Mouse (Mus musculus) forebrain, embryonic 14.5 days (tissue): Measurements from ENCODE around the gene Nrf1. TPM values are rescaled to one million over a fixed set of nuclear protein-coding genes. Genes with fewer than 3 reads are reported as not detected.
A peak's percentile ranks its signal among the peaks of the same experiment; 100 is the strongest.

Source experiments
- ATAC-seq: fragments of 200-750 bp; cut with Nextera tagmentation; 2 replicates; pipeline ENCODE4 v1.8.0; 2017; ENCODE audit warnings: mild to moderate bottlenecking, moderate library complexity
- DNase-seq: peaks from one replicate; pipeline ENCODE4 v3.0.0-alpha.2; 2015; ENCODE audit warnings: low spot score
- H3K27ac ChIP-seq: fragments of 300-500 bp; sonication (generic); 2 replicates; pipeline ENCODE4 v1.5.1; 2014; ENCODE audit warnings: low read depth, mild to moderate bottlenecking, control low read depth, low read length, moderate library complexity
- H3K27me3 ChIP-seq: fragments of 300-500 bp; sonication (generic); replicated peaks from 2 replicates; pipeline ENCODE4 v1.6.1; 2014; ENCODE audit warnings: low read length, control low read depth, mixed read lengths; ENCODE audit not compliant: control insufficient read depth, insufficient read depth
- H3K36me3 ChIP-seq: fragments of 300-500 bp; sonication (generic); 2 replicates; pipeline ENCODE4 v1.6.1; 2014; ENCODE audit warnings: low read length, control low read depth; ENCODE audit not compliant: control insufficient read depth, insufficient read depth
- H3K4me1 ChIP-seq: fragments of 300-500 bp; sonication (generic); 2 replicates; pipeline ENCODE4 v1.6.1; 2014; ENCODE audit warnings: antibody characterized with exemption, low read length, control low read depth; ENCODE audit not compliant: control insufficient read depth, insufficient read depth
- H3K4me2 ChIP-seq: fragments of 300-500 bp; sonication (generic); 2 replicates; pipeline ENCODE4 v1.6.1; 2014; ENCODE audit warnings: mild to moderate bottlenecking, control low read depth, low read length
- H3K4me3 ChIP-seq: fragments of 300-500 bp; sonication (generic); 2 replicates; pipeline ENCODE4 v1.5.1; 2014; ENCODE audit warnings: low read depth, low read length, control low read depth
- H3K9ac ChIP-seq: fragments of 300-500 bp; sonication (generic); 2 replicates; pipeline ENCODE4 v1.6.1; 2014; ENCODE audit warnings: mild to moderate bottlenecking, low read length, control low read depth, moderate library complexity
- H3K9me3 ChIP-seq: fragments of 300-500 bp; sonication (generic); replicated peaks from 2 replicates; pipeline ENCODE4 v1.6.1; 2016; ENCODE audit warnings: low read length, control low read depth, mixed read lengths; ENCODE audit not compliant: control insufficient read depth
- WGBS: fragments of 180-500 bp; shearing (Covaris S2); extraction: QIAGEN DNeasy Blood & Tissue Kit; methylation state at CpG from one replicate; pipeline ENCODE4 v1.1.7; 2014; 5-methylcytosine and 5-hydroxymethylcytosine counted together
- polyA plus RNA-seq: library from polyadenylated mRNA; unstranded; fragments of >200 nt; fragmentation: Nextera tagmentation; extraction: Ambion mirVana; gene quantifications from 2 replicates; pipeline ENCODE4 v1.2.1, GENCODE M21; 2014

Nrf1 gene
- polyA plus RNA-seq, 1 experiment from 2014 or later: 48.7 TPM

DNA sequence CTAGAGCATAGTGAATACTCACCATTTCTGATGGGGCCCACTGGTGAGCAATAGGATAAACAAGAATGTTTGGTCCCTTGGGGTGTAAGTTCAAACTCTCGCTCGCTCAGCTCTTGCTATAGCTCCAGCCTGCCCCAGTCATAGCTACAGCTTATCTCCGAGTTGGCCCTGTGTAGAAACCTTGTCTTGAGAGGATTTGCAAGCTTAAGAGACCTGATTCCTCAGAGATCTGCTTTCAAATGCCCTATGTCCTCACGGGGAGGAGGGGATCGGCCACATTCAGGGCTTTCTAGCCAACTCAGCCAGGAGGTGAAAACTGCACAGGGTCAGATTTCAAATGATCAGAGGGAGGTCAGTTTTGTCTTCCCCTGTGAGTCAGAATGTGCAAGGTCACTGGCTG lies 26.1 kb upstream of the Nrf1 start:
- no peak overlapping the region for H3K4me2 ChIP-seq
- H3K27me3 ChIP-seq: no peaks in the 10 kb centered on the region
- H3K9ac ChIP-seq: no peak overlapping the region
- ATAC-seq: no peak
- H3K36me3 ChIP-seq: no peaks in the 10 kb centered on the region
- DNase-seq: no peak
- H3K4me3 ChIP-seq: no peak overlapping the region
- 67% methylated on average over 5 of the region's 5 CpGs for WGBS
- H3K4me1 ChIP-seq: no peaks in the 10 kb centered on the region
- no peaks in the 10 kb centered on the region for H3K9me3 ChIP-seq
- H3K27ac ChIP-seq: no peak overlapping the region

DNA sequence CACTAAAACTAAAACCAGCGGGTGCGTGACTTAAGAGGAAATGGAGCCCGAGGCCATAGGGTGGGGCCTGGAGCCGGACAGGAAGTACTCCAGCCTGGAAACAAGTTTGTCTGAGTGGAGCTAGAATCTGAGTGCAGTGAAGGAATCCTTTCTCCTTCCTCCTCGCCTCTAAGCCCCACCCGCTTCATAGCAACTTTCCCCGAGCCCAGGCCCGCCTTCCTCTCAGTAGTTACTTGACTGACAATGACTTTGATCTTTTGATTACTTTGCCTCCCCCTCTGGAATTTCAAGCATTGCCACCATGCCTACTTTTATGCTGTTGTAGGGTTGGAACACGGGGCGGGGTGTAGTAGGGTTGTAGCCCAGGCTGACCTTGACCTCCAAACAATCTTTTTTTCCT lies 21.0 kb upstream of the Nrf1 start:
- Histone ChIP-seq H3K4me3 (no peak overlapping the region), H3K27ac (no peak overlapping the region), H3K4me1 (no peaks in the 10 kb centered on the region), H3K4me2 (no peak overlapping the region), H3K27me3 (no peaks in the 10 kb centered on the region), H3K9ac (no peak overlapping the region), H3K36me3 (no peaks in the 10 kb centered on the region), H3K9me3 (no peaks in the 10 kb centered on the region)
- 68% methylated on average over 10 of the region's 10 CpGs for WGBS
- DNase-seq (no peak), ATAC-seq (no peak)

DNA sequence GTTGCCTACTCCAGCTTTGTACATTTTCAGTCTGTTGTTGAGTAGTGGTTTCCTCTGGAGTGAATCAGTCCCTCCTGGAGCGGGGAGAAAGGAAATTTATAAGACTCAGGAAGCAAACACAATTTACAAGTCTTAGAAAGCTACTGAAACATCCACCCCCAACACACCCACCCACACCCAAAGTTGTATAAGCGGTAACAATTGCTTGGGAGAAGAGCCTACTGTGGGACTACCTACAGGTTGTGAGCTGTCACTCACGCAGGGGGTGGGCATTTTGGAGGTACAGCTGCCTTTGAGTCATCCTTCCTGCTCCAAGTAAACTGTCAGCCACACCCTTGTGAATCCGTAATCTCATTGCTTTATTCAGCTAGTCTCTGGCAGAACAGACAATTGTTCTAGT lies 19.4 kb upstream of the Nrf1 start:
- no peak for DNase-seq
- Histone ChIP-seq H3K4me2 (no peak overlapping the region), H3K36me3 (no peaks in the 10 kb centered on the region), H3K9me3 (no peaks in the 10 kb centered on the region), H3K4me1 (no peaks in the 10 kb centered on the region), H3K4me3 (no peak overlapping the region), H3K27me3 (no peaks in the 10 kb centered on the region), H3K27ac (no peak overlapping the region), H3K9ac (no peak overlapping the region)
- ATAC-seq: no peak
- WGBS: 83% methylated on average over 4 of the region's 4 CpGs

DNA sequence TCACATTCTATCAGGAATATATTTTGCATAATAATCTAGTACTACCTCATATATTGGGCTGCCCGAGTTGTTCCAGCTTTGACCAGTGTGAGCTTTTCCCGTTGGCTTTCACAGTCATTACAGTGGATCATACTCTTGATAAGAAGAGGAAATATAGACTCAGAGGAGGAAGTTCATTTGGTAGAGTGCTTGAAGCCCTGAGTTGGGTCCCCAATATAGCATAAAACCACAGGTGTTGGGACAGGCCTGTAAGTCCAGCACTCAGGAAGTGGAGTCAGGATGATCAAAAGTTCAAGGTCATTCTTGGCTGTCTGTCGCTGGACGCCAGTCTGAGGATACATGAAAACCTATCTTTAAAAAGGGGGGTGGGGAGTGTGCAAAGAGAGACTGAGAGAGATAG lies 12.7 kb upstream of the Nrf1 start:
- Histone ChIP-seq H3K4me2 (no peak overlapping the region), H3K27ac (no peak overlapping the region), H3K4me1 (no peaks in the 10 kb centered on the region), H3K9me3 (no peaks in the 10 kb centered on the region), H3K9ac (no peak overlapping the region), H3K4me3 (no peak overlapping the region), H3K36me3 (no peaks in the 10 kb centered on the region), H3K27me3 (no peaks in the 10 kb centered on the region)
- no peak for ATAC-seq
- 92% methylated on average over 4 of the region's 4 CpGs for WGBS
- no peak for DNase-seq

DNA sequence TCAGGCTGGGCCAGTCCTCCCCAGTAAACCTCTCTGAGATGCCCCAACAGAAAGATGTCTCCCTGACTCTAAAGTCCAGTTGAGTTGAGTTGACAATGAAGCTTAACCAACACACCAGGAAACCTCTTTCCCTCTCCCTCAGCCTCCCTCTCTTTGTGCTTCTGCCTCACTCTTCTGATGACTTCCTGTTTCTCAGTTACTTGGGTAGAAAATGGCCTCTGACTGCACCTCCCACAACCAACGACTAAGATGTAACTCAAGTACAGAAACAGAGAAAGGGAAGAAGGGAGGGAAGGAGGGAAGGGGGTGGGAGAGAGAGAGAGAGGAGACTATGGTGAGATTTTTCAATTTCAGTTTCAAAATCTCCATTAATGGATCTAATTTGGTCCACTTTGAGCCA lies 6.3 kb upstream of the Nrf1 start:
- Histone ChIP-seq H3K4me2 (no peak overlapping the region), H3K36me3 (no peaks in the 10 kb centered on the region), H3K4me3 (no peak overlapping the region), H3K9me3 (no peaks in the 10 kb centered on the region), H3K4me1 (0 out of 2 replicates have a peak, but pooled peaks cover under 1% of the 10 kb centered on the region), H3K27ac (no peak overlapping the region), H3K27me3 (no peaks in the 10 kb centered on the region), H3K9ac (no peak overlapping the region)
- WGBS: 63% methylated on average over 1 of the region's 1 CpGs
- DNase-seq: no peak
- ATAC-seq: no peak

DNA sequence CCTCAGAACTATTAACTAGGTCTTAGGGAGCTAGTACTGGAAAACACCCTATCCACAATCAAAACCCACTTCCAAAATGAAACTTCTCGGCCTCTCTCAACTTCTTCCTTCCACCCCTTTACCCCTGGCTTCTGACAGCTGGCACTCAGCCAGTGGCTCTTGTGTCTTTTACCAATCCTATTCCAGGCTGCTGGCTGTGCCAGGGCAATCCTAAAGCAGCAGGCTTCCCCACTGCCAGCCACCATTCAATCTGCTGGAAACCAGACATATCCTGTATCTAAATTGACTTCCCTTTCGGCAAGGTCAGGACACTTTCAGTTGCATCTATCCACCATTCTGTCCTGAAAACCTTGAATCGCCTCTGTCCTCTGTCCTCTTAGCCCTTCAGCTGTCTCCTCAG lies 5.3 kb upstream of the Nrf1 start:
- H3K27ac ChIP-seq: no peak overlapping the region
- WGBS: 63% methylated on average over 3 of the region's 3 CpGs
- H3K27me3 ChIP-seq: no peaks in the 10 kb centered on the region
- H3K4me1 ChIP-seq: 0 out of 2 replicates have a peak, but pooled peaks cover 4% of the 10 kb centered on the region
- H3K36me3 ChIP-seq: no peaks in the 10 kb centered on the region
- H3K4me2 ChIP-seq: no peak overlapping the region
- DNase-seq: peak; percentile 56
- H3K9ac ChIP-seq: no peak overlapping the region
- ATAC-seq: no peak
- no peaks in the 10 kb centered on the region for H3K9me3 ChIP-seq
- no peak overlapping the region for H3K4me3 ChIP-seq

DNA sequence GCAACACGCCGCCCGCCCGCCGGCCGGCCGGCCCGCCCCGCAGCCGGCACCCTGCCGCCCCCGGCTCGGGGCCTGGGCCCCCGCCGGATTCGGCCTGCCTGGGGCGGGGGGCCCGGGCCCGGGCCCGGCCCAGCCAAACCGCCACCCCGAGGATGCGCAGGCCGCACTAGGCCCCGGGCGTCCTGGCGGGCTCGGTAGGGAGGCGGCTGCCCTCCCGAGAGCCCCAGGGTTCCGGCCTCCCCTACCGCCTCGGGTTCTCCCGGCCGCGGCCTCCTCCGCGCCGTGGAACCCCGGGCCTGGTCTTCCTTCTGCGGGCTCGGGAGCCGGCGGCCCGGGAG lies 344 bp downstream of the Nrf1 start:
- ATAC-seq (peak; percentile 80; the same call in 1 of the 2 replicates), DNase-seq (no peak)
- H3K27me3 ChIP-seq: no peaks in the 10 kb centered on the region
- H3K4me3 ChIP-seq: peak overlapping the region; percentile 75
- H3K27ac ChIP-seq: peak overlapping the region; percentile 100
- no peaks in the 10 kb centered on the region for H3K9me3 ChIP-seq
- H3K4me1 ChIP-seq: peaks cover 30% of the 10 kb centered on the region
- H3K9ac ChIP-seq: peak overlapping the region; percentile 97
- WGBS: 0% methylated on average over 28 of the region's 45 CpGs
- peaks cover 3% of the 10 kb centered on the region; the same call in 1 of the 2 replicates for H3K36me3 ChIP-seq
- peak overlapping the region; percentile 65 for H3K4me2 ChIP-seq

DNA sequence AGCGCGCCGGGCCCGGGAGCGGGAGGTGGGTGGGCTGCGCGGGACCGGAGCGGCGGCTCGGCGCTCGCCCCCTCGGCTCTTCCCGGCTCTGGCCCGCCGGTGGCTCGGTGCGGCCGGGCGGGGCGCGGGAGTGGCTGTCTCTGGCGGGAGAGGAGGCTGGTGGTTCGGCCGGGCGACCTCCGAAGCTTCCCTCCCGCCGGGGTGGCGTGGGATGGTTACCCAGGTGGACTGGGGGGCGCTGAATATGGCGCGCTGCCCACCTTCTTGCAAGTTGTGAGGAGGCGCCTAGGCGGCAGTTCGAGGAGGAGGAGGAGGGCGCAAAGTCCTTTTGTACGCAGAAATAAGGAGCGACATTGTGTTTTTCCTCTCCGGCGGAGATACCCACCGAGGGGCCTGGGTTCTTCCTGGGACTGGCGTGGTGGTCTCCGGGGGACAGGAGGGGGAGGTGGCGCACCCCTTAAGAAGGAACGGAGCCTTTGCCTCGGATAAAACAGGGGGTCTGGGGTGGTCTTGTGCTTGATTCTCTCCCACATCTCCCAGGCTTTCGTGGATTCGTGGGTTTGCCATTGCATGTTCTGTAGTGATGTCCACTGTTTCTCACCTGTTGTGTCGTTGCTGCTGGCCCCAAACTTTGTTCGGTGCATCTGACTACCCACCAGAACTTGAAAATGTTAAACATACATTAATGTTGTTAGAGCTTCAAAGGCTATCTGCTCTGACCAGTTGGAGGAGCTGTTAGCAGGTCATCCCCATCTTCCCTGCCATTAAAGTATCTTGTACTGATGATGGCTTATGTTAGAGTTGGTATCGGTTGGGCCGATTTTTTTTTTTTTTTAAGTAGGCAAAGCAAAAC lies 939 bp downstream of the Nrf1 start:
- ATAC-seq: peak; percentile 54
- H3K36me3 ChIP-seq: peaks cover 3% of the 10 kb centered on the region; the same call in 1 of the 2 replicates
- under 1% methylated on average over 45 of the region's 54 CpGs for WGBS

DNA sequence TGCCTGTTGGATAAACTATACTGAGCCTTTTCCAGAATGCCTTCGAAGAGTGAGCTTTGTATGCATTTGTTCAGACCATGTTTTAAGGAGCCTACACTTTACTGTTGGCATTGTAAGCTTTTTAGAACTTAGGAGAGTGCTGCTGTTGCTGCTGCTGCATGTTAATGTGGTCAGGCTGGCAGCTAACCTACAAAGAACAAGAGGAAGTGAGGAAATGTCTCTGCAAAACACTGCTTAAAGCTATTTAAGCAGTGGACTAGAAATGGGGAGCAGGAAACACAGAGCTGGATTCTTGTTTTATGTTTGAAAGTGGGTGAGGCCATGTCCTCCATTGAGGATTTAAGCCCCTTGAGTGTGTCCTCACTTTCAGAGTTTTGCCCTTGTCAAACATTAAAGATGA lies 5.3 kb downstream of the Nrf1 start:
- no peak overlapping the region for H3K4me3 ChIP-seq
- no peak overlapping the region for H3K4me2 ChIP-seq
- no peaks in the 10 kb centered on the region for H3K9me3 ChIP-seq
- peaks cover 3% of the 10 kb centered on the region; the same call in 1 of the 2 replicates for H3K36me3 ChIP-seq
- no peak overlapping the region for H3K27ac ChIP-seq
- no peak for ATAC-seq
- H3K27me3 ChIP-seq: no peaks in the 10 kb centered on the region
- DNase-seq: peak; percentile 20
- peaks cover 28% of the 10 kb centered on the region for H3K4me1 ChIP-seq
- WGBS: 43% methylated on average over 1 of the region's 1 CpGs
- H3K9ac ChIP-seq: no peak overlapping the region

More for the DNA sequence above, 939 bp downstream of the Nrf1 start:
- no peaks in the 10 kb centered on the region for H3K9me3 ChIP-seq
- H3K4me1 ChIP-seq: peaks cover 32% of the 10 kb centered on the region
- peak; percentile 70 for DNase-seq
- H3K4me3 ChIP-seq: peak overlapping the region; percentile 75
- H3K4me2 ChIP-seq: peak overlapping the region; percentile 65
- peak overlapping the region; percentile 97 for H3K9ac ChIP-seq
- peak overlapping the region; percentile 100 for H3K27ac ChIP-seq
- no peaks in the 10 kb centered on the region for H3K27me3 ChIP-seq
